Mouse (Mus musculus): Measurements from ENCODE around the gene Vps13d. TPM values are rescaled to one million over a fixed set of nuclear protein-coding genes. Genes with fewer than 3 reads are reported as not detected.

Vps13d gene
- polyA plus RNA-seq, 1 experiment from 2014 or later, result 6.1 TPM

DNA sequence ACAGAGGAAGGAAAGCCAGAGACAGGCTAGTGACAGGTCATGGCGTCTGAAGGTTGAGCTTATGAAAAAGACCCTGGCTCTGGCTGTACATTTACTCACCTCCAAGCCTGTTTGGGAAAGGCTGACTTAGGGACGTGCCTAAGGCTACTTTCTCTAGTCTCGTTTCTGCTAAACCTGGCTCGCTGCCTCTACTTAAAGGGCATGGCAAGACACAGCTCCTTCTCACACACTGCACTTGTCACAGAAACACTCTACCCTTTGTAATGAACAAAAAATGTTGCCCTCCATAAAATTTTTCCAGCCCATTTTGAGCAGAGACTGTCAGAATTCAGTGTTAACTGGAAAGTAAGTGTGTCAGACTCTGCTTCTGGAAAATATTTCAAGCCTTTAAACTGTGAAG is 70.4 kb downstream of the Vps13d start:
- no peaks in the 10 kb centered on the region for H3K9me3 ChIP-seq
- H3K4me1 ChIP-seq (replicated peaks), result no peaks in the 10 kb centered on the region
- no peak overlapping the region for H3K27ac ChIP-seq
- H3K36me3 ChIP-seq, result peaks cover 85% of the 10 kb centered on the region
- 91% methylated on average over 4 of the region's 4 CpGs for WGBS
- DNase-seq (ENCODE audit: low spot score), result no peak
- no peaks in the 10 kb centered on the region for H3K27me3 ChIP-seq (ENCODE audit: insufficient read depth, poor library complexity, severe bottlenecking)
- no peak overlapping the region for H3K4me3 ChIP-seq

DNA sequence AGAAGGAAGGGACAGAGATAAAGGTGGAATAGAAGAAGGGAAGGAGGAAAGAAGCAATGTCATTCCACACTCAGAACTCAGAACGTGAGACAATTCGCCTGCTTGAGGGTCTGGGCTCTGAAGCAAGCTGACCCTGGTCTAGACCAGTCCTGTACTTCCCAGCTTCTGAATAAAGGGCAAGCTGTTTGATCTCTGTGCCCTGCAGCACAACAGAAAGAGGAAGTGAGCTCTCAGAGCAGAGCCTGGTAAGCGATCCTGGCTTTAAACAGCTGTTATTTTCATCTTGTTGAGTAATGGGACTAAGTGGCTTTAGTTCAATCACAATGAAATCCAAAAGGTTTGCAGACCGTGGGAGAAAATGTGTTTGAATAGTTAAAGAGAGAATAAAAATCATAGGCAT is 83.2 kb downstream of the Vps13d start:
- H3K9me3 ChIP-seq, result no peaks in the 10 kb centered on the region
- peaks cover 84% of the 10 kb centered on the region for H3K36me3 ChIP-seq
- peaks cover 14% of the 10 kb centered on the region for H3K4me1 ChIP-seq (replicated peaks)
- DNase-seq (ENCODE audit: low spot score), result no peak
- H3K4me3 ChIP-seq, result no peak overlapping the region
- peak overlapping the region; percentile 23; the same call in 1 of the 2 replicates for H3K27ac ChIP-seq
- 45% methylated on average over 4 of the region's 4 CpGs for WGBS
- no peaks in the 10 kb centered on the region for H3K27me3 ChIP-seq (ENCODE audit: insufficient read depth, poor library complexity, severe bottlenecking)

DNA sequence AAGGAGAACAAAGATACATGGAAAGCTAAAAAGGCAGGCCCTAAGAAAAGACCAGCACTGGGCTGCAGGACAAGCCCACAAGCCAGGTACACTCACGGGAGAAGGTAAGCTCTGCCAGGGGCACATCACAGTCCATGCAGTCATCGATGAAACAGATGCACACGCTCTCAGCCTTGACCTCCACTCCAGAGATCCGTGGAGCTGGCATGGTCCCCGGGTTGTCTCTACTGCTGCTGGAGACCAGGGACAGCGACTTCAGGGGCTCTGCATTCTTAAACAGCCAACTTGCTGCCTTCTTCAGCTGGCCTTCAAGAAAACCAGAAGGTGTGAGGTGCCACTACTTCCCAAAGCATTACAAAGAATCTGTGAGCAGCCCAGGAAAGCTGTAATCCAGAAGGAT is 84.1 kb downstream of the Vps13d start:
- DNase-seq (ENCODE audit: low spot score), result no peak
- 88% methylated on average over 6 of the region's 6 CpGs for WGBS

DNA sequence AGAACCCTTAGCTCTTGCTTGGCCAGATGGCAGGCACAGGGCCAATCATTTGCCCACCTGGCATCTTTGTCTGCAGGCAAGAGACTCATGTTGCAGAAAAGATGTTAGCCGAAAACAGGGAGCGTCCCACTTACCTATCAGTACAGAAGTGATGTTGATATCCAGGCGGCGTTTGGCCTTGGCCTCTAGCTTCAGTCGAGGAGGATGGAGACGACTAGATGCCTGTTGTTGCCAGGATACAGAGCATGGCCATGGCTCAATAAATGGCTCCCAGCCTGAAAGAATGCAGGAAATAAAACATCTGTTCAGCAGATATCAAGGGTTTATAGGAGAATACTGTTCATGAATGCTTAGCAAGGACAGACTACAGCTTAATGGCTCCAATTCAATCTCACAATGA is 88.0 kb downstream of the Vps13d start:
- Histone ChIP-seq H3K27ac (0 out of 2 replicates have a peak overlapping the region, but pooled peaks have one; percentile 81), H3K36me3 (peaks cover 73% of the 10 kb centered on the region), H3K27me3 (ENCODE audit: insufficient read depth, poor library complexity, severe bottlenecking) (no peaks in the 10 kb centered on the region), H3K4me3 (no peak overlapping the region), H3K9me3 (no peaks in the 10 kb centered on the region), H3K4me1 (replicated peaks) (peaks cover 33% of the 10 kb centered on the region)
- no peak for DNase-seq (ENCODE audit: low spot score)
- WGBS, result 83% methylated on average over 6 of the region's 6 CpGs

More for the DNA sequence above, 84.1 kb downstream of the Vps13d start:
- Histone ChIP-seq H3K4me1 (replicated peaks) (peaks cover 22% of the 10 kb centered on the region), H3K9me3 (no peaks in the 10 kb centered on the region), H3K4me3 (no peak overlapping the region), H3K36me3 (peaks cover 84% of the 10 kb centered on the region), H3K27ac (peak overlapping the region; percentile 19), H3K27me3 (ENCODE audit: insufficient read depth, poor library complexity, severe bottlenecking) (no peaks in the 10 kb centered on the region)

DNA sequence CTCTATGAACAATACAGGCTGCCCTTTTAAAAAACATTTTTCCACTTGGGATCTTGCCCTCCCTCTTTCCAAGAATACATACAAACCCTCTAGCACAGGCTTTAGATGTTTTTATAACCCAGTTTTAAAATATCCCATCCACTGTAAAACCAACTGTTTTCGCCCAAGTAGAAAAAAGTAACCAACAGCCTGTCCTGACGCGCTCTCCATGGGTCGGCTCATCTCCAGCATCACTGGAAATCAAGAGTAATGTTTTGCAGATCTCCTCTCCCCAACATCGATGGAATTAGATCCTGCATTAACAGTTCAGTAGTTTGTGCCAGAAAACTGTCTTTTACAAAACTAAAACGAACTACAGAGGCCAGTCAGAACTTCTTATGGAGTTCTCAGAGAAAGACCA is 89.5 kb downstream of the Vps13d start:
- WGBS, result 53% methylated on average over 6 of the region's 6 CpGs
- Histone ChIP-seq H3K4me1 (replicated peaks) (peaks cover 26% of the 10 kb centered on the region), H3K27ac (peak overlapping the region; percentile 81), H3K27me3 (ENCODE audit: insufficient read depth, poor library complexity, severe bottlenecking) (no peaks in the 10 kb centered on the region), H3K9me3 (no peaks in the 10 kb centered on the region), H3K36me3 (peaks cover 65% of the 10 kb centered on the region), H3K4me3 (no peak overlapping the region)
- DNase-seq (ENCODE audit: low spot score), result no peak

DNA sequence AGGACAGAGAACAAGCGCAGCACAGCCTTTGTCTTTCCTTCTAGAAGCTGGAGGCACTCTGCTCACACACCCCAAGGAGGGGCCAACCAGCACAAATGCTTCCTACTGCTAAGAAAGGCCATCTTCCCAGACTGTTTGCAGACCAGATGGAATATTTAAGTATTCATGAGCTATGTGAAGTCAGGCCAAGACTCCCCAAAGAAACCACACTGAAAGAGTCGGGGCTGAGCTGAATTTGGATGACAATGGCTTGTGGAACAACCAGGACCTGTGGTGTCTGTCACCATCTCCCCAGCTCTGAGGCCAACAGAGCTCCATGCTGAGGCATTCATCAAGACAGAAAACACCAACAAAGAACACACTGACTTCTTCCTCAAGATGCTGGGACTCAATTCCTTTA is 89.9 kb downstream of the Vps13d start:
- Histone ChIP-seq H3K4me1 (replicated peaks) (peaks cover 26% of the 10 kb centered on the region), H3K4me3 (no peak overlapping the region), H3K27me3 (ENCODE audit: insufficient read depth, poor library complexity, severe bottlenecking) (no peaks in the 10 kb centered on the region), H3K36me3 (peaks cover 61% of the 10 kb centered on the region), H3K27ac (peak overlapping the region; percentile 81), H3K9me3 (no peaks in the 10 kb centered on the region)
- 31% methylated on average over 2 of the region's 2 CpGs for WGBS
- peak; percentile 59 for DNase-seq (ENCODE audit: low spot score)

DNA sequence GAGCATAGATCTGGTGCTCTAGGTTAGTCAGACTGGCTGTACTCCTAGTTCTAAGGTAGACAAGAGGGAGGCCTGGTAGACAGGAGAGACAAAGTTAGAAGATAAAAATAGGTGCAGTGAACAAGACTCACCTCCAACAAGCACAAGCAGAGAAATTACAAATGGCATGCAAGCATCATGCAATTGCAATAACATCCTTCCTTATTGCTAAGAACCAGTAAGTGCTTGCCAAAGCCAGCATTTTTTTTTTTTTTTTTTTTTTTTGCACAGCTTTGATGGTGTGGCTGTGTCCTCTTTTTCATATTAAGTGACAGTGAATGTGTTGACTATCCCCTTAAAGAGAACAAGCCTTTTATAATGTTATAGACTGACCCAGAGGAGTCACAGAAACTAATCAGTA is 91.2 kb downstream of the Vps13d start:
- Histone ChIP-seq H3K27me3 (ENCODE audit: insufficient read depth, poor library complexity, severe bottlenecking) (no peaks in the 10 kb centered on the region), H3K36me3 (peaks cover 60% of the 10 kb centered on the region), H3K9me3 (no peaks in the 10 kb centered on the region), H3K4me1 (replicated peaks) (peaks cover 26% of the 10 kb centered on the region), H3K27ac (peak overlapping the region; percentile 81), H3K4me3 (no peak overlapping the region)
- no peak for DNase-seq (ENCODE audit: low spot score)

DNA sequence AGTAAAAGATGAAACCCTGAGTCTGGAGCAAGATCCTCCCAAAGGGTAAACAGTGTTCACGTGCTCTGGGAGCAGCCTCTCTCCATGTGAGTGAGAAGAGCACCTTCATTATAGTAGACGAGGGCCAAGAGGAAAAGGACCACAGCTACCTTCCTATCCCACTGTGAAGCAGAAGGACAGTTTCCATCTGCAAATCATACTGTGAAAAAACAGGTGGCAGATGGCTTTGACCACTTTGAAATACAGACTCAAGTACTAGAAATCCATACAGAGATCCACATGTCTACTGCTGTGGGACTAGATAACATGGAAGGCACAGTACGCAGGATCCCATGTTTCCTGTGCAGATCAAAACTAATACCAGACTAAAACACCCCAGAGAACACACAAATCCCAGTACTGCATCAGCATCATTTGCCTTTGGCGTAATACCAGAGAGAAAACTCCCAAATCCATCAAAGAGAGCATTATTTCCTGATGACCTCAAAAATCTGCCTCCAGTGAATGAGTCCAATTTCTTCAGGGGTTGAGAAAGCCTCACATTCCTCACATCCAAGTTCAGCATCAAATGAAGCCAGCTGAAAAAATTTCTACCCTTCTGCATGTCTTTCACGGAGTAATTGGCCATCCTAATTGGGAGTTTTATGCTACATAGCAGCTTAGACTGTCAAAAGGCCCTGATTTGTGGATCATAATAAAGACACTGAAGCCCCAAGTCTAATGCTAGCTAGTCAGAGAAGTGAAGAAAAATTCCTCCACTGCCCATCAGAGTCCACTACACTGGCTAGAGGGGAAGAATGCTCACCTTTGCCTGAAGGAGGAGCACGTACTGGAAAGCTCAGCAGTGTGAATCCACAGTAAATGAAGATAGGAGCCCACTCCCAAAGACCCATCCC is 92.7 kb downstream of the Vps13d start:
- WGBS, result 81% methylated on average over 6 of the region's 6 CpGs
- DNase-seq (ENCODE audit: low spot score), result no peak
- peaks cover 26% of the 10 kb centered on the region for H3K4me1 ChIP-seq (replicated peaks)
- H3K36me3 ChIP-seq, result peaks cover 58% of the 10 kb centered on the region
- H3K9me3 ChIP-seq, result no peaks in the 10 kb centered on the region
- H3K27me3 ChIP-seq (ENCODE audit: insufficient read depth, poor library complexity, severe bottlenecking), result no peaks in the 10 kb centered on the region
- no peak overlapping the region for H3K4me3 ChIP-seq
- H3K27ac ChIP-seq, result no peak overlapping the region

DNA sequence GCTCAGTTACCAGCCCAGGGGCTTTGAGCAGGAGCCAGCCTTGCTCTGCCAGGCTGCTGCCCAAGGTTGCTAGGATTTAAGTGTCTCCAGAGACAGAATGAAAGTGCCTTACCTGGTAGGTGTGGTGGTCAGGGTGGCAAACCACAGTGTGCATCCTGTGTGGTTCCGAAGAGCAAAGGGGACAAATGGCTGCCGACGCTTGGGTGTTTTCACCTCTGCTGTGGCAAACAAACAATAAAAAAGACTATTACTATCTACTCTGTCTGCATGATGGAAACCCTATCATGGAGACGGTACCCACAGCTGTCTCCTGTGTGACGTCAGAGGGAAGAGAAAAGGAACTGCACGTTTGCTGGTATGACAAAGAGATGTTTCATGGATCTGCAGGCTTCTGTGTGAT is 95.0 kb downstream of the Vps13d start:
- Histone ChIP-seq H3K36me3 (peaks cover 59% of the 10 kb centered on the region), H3K27ac (no peak overlapping the region)
- 88% methylated on average over 6 of the region's 6 CpGs for WGBS

DNA sequence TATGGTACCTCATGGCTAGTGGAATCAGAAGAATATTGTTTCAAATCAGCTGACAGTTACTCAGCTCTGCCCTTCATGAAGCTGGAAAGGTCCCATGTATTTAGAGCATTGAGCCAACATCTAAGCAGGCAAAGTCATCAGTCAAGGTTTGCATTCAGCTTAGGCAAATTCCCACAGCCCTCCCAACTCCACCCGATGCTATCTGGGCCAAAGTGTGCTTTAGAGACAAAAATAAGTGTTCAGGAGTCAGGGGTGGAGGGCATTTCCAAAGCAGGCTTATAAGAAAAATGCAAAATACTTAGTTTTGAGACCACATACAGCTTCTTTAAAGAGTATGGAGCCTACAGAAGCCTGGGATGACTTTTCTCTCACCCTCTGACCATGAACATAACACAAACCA is 95.5 kb downstream of the Vps13d start:
- 88% methylated on average over 1 of the region's 1 CpGs for WGBS
- no peak overlapping the region for H3K27ac ChIP-seq
- H3K4me3 ChIP-seq, result no peak overlapping the region
- DNase-seq (ENCODE audit: low spot score), result no peak
- peaks cover 60% of the 10 kb centered on the region for H3K36me3 ChIP-seq
- H3K4me1 ChIP-seq (replicated peaks), result peaks cover 2% of the 10 kb centered on the region
- H3K27me3 ChIP-seq (ENCODE audit: insufficient read depth, poor library complexity, severe bottlenecking), result no peaks in the 10 kb centered on the region
- no peaks in the 10 kb centered on the region for H3K9me3 ChIP-seq

More for the DNA sequence above, 95.0 kb downstream of the Vps13d start:
- H3K4me3 ChIP-seq, result no peak overlapping the region
- peaks cover 7% of the 10 kb centered on the region for H3K4me1 ChIP-seq (replicated peaks)
- no peak for DNase-seq (ENCODE audit: low spot score)
- no peaks in the 10 kb centered on the region for H3K9me3 ChIP-seq
- H3K27me3 ChIP-seq (ENCODE audit: insufficient read depth, poor library complexity, severe bottlenecking), result no peaks in the 10 kb centered on the region

DNA sequence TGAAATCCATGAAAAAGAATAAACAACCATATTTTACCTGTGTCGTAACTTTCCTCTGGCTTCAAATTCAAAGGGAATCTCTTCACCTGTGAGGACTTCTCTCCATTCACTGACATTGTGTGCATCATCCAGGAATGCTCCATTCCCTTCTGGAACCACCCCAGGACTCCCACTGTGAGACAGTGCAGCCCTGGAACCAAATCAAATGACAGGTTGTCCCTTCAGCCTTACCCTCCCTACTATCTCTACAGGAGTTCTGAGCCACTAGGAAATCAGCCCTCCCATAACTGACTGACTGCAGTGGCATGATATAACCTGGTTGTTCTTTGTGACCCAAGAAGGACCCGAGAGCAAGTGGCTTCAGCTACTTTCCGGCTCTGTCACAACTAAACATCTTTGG is 96.8 kb downstream of the Vps13d start:
- no peak overlapping the region for H3K27ac ChIP-seq
- H3K27me3 ChIP-seq (ENCODE audit: insufficient read depth, poor library complexity, severe bottlenecking), result no peaks in the 10 kb centered on the region
- peaks cover 66% of the 10 kb centered on the region for H3K36me3 ChIP-seq
- no peaks in the 10 kb centered on the region for H3K9me3 ChIP-seq
- no peak overlapping the region for H3K4me3 ChIP-seq
- 90% methylated on average over 3 of the region's 3 CpGs for WGBS
- no peaks in the 10 kb centered on the region for H3K4me1 ChIP-seq (replicated peaks)
- DNase-seq (ENCODE audit: low spot score), result no peak

DNA sequence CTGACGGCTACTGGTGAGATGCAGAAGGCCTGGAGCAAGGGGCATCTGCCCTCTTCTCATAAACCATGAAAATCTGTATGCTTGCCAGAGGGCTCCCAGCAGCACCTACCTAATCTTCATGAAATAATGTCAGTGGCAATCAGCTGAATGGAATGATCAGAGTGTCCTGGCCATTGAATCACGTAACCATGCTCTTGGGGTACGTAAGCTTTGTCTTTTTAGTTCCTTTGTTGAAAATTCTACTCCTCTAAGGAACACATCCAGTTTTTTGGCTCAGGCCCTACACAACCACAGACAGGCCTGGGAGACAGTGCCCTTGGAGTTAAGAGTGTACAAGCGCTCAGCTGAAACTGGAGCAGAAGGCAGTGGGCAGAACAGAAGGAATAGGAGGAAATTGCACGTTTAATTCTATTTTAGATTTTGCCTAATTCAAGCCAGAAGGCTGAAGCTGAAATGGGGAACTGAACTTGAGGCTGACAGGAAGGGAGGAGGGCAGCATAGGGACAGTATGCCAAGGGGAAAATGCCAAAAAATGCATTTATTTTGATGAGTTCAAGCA is 98.2 kb downstream of the Vps13d start:
- no peaks in the 10 kb centered on the region for H3K9me3 ChIP-seq
- H3K27me3 ChIP-seq (ENCODE audit: insufficient read depth, poor library complexity, severe bottlenecking), result no peaks in the 10 kb centered on the region
- WGBS, result 86% methylated on average over 5 of the region's 5 CpGs
- no peak for DNase-seq (ENCODE audit: low spot score)
- H3K4me1 ChIP-seq (replicated peaks), result no peaks in the 10 kb centered on the region
- no peak overlapping the region for H3K4me3 ChIP-seq
- peaks cover 76% of the 10 kb centered on the region for H3K36me3 ChIP-seq
- no peak overlapping the region for H3K27ac ChIP-seq

DNA sequence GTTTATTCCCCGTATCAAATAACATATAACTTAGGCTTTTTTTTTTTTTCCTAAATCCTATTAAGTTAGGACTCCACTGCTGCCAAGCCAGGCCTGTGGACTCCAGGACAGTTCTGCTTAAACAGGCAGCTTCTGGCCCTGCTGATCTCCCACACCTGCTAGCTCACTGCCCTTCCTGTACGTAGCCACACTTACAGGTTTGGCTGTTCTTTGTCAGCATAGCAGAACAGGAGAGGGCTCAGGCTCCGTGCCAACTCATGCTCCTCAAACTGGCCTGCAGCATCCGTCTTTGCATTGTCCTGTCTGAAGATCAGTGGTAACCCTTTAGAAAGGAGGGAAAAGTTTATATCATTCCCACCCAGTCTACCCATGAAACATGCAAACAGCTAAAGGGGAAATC is 108.3 kb downstream of the Vps13d start:
- Histone ChIP-seq H3K27me3 (ENCODE audit: insufficient read depth, poor library complexity, severe bottlenecking) (no peaks in the 10 kb centered on the region), H3K27ac (no peak overlapping the region), H3K36me3 (peaks cover 67% of the 10 kb centered on the region), H3K4me1 (replicated peaks) (no peaks in the 10 kb centered on the region), H3K9me3 (no peaks in the 10 kb centered on the region), H3K4me3 (no peak overlapping the region)
- WGBS, result 96% methylated on average over 4 of the region's 4 CpGs
- no peak for DNase-seq (ENCODE audit: low spot score)

Measured in hindbrain, embryonic 10.5 days (tissue).